Mouse (Mus musculus) forebrain, embryonic 14.5 days (tissue): ENCODE measurements around the gene Ntrk2. TPM values are rescaled to one million over a fixed set of nuclear protein-coding genes. Genes with fewer than 3 reads are reported as not detected.

Source experiments
- ATAC-seq: fragments of 200-750 bp; cut with Nextera tagmentation; 2 replicates; pipeline ENCODE4 v1.8.0; 2017; ENCODE audit warnings: mild to moderate bottlenecking, moderate library complexity
- DNase-seq: peaks from one replicate; pipeline ENCODE4 v3.0.0-alpha.2; 2015; ENCODE audit warnings: low spot score
- H3K27ac ChIP-seq: fragments of 300-500 bp; sonication (generic); 2 replicates; pipeline ENCODE4 v1.5.1; 2014; ENCODE audit warnings: low read depth, mild to moderate bottlenecking, control low read depth, low read length, moderate library complexity
- H3K27me3 ChIP-seq: fragments of 300-500 bp; sonication (generic); replicated peaks from 2 replicates; pipeline ENCODE4 v1.6.1; 2014; ENCODE audit warnings: low read length, control low read depth, mixed read lengths; ENCODE audit not compliant: control insufficient read depth, insufficient read depth
- H3K36me3 ChIP-seq: fragments of 300-500 bp; sonication (generic); 2 replicates; pipeline ENCODE4 v1.6.1; 2014; ENCODE audit warnings: low read length, control low read depth; ENCODE audit not compliant: control insufficient read depth, insufficient read depth
- H3K4me1 ChIP-seq: fragments of 300-500 bp; sonication (generic); 2 replicates; pipeline ENCODE4 v1.6.1; 2014; ENCODE audit warnings: antibody characterized with exemption, low read length, control low read depth; ENCODE audit not compliant: control insufficient read depth, insufficient read depth
- H3K4me2 ChIP-seq: fragments of 300-500 bp; sonication (generic); 2 replicates; pipeline ENCODE4 v1.6.1; 2014; ENCODE audit warnings: mild to moderate bottlenecking, control low read depth, low read length
- H3K4me3 ChIP-seq: fragments of 300-500 bp; sonication (generic); 2 replicates; pipeline ENCODE4 v1.5.1; 2014; ENCODE audit warnings: low read depth, low read length, control low read depth
- H3K9ac ChIP-seq: fragments of 300-500 bp; sonication (generic); 2 replicates; pipeline ENCODE4 v1.6.1; 2014; ENCODE audit warnings: mild to moderate bottlenecking, low read length, control low read depth, moderate library complexity
- H3K9me3 ChIP-seq: fragments of 300-500 bp; sonication (generic); replicated peaks from 2 replicates; pipeline ENCODE4 v1.6.1; 2016; ENCODE audit warnings: low read length, control low read depth, mixed read lengths; ENCODE audit not compliant: control insufficient read depth
- WGBS: fragments of 180-500 bp; shearing (Covaris S2); extraction: QIAGEN DNeasy Blood & Tissue Kit; methylation state at CpG from one replicate; pipeline ENCODE4 v1.1.7; 2014; 5-methylcytosine and 5-hydroxymethylcytosine counted together
- polyA plus RNA-seq: library from polyadenylated mRNA; unstranded; fragments of >200 nt; fragmentation: Nextera tagmentation; extraction: Ambion mirVana; gene quantifications from 2 replicates; pipeline ENCODE4 v1.2.1, GENCODE M21; 2014

The Ntrk2 gene
- 49.9 and 66.7 TPM in 2 replicates for polyA plus RNA-seq

GRCm38 (mm10) chr13:58806397-58806892 lies at the start of gene Ntrk2:
Gene Ntrk2 (plus strand): TSS chr13:58806569.
- DNase-seq (peak; percentile 97), ATAC-seq (peak; percentile 84)
- Histone ChIP-seq H3K36me3 (0 out of 2 replicates have a peak, but pooled peaks cover 4% of the 10 kb centered on the region), H3K9ac (peak within 1 kb of the TSS; percentile 93), H3K27me3 (0 out of 2 replicates have a peak, but pooled peaks cover 3% of the 10 kb centered on the region), H3K27ac (peak within 1 kb of the TSS; percentile 93), H3K4me1 (peaks cover 16% of the 10 kb centered on the region), H3K4me2 (peak within 1 kb of the TSS; percentile 92), H3K9me3 (no peaks in the 10 kb centered on the region; the same call in 1 of the 2 replicates), H3K4me3 (peak within 1 kb of the TSS; percentile 77)
- under 1% methylated on average over 47 of the region's 47 CpGs for WGBS

DNA sequence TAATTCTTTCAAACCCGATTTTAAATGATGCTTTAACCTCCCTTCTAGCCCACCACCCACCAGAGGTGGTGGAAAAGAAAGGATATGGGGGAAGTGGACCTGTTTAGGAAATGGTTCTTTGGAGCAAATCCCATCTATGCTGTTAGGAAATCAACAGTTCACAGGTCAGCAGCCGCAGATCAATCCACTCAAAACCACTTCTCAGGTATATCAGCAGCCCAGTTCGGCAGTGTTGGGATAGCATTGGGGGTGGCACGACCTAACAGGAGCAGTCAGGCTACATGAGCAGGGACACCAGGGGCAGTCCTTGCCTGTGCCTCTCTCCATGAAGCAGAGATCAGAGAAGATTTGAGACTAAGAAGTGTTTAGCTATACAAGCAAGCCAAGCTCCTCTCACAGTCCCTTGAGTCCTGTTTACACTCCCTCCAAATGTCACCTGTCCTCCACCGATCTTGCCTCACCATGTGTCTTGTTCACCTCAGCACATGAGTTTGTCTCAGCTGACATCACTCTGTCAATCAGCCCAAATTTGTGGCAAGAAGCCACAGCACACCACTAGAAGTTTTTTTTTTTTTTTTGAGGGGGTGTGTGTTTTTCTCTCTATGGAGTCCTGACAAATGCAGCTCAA lies 45.3 kb upstream of the Ntrk2 start:
- 91% methylated on average over 5 of the region's 5 CpGs for WGBS

DNA sequence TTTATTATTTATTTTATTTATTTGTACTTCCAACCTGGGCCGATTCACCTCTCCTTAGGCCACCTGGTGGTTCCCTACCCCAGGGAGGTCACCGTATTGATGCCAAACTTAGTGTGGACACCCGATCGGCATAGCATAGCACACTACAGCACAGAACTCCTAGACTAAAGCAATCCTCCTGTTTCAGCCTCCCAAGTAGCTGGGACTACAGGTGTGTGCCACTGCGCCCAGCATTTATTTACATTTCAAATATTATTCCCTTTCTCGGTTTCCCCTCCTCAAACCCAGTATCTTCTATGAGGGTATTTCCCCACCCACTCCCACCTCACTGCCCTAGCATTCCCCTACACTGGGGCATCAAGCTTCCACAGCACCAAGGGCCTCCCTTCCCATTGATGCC lies 38.1 kb upstream of the Ntrk2 start:
- no peak overlapping the region for H3K9ac ChIP-seq
- no peak overlapping the region for H3K4me3 ChIP-seq
- WGBS = 93% methylated on average over 6 of the region's 6 CpGs
- no peaks in the 10 kb centered on the region for H3K36me3 ChIP-seq
- no peaks in the 10 kb centered on the region for H3K27me3 ChIP-seq
- DNase-seq = no peak
- no peaks in the 10 kb centered on the region for H3K4me1 ChIP-seq
- H3K27ac ChIP-seq = no peak overlapping the region
- H3K4me2 ChIP-seq = no peak overlapping the region
- no peaks in the 10 kb centered on the region for H3K9me3 ChIP-seq
- ATAC-seq = no peak

More for the DNA sequence above, 45.3 kb upstream of the Ntrk2 start:
- ATAC-seq (no peak), DNase-seq (no peak)
- no peaks in the 10 kb centered on the region for H3K4me1 ChIP-seq
- H3K27ac ChIP-seq = no peak overlapping the region
- H3K4me3 ChIP-seq = no peak overlapping the region
- H3K9me3 ChIP-seq = no peaks in the 10 kb centered on the region
- H3K4me2 ChIP-seq = no peak overlapping the region
- no peaks in the 10 kb centered on the region for H3K27me3 ChIP-seq
- no peaks in the 10 kb centered on the region for H3K36me3 ChIP-seq
- H3K9ac ChIP-seq = no peak overlapping the region

DNA sequence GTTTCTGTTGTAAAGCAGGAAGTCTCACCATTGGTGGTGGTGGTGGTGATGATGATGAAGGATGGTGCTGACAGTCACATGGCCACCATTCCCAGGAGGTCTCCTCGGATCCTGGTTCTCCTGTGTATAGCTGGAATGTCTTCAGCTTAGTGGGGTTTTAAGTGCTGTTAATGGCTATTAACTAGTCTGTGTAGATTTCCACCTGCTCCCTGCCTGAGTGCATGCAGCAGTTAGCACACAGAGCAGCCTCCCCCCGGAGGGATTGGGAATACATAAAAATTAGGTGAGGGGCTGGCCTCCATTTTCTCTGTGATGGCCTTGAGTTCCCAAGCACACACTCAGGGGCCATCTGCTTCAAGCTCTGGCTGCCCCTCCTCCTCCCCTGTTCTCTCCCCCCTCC lies 36.9 kb upstream of the Ntrk2 start:
- Histone ChIP-seq H3K27me3 (no peaks in the 10 kb centered on the region), H3K27ac (no peak overlapping the region), H3K4me3 (no peak overlapping the region), H3K36me3 (no peaks in the 10 kb centered on the region), H3K9ac (no peak overlapping the region), H3K9me3 (no peaks in the 10 kb centered on the region), H3K4me2 (no peak overlapping the region), H3K4me1 (no peaks in the 10 kb centered on the region)
- DNase-seq (peak; percentile 4), ATAC-seq (no peak)
- WGBS = 79% methylated on average over 2 of the region's 2 CpGs

- no peak for DNase-seq
- no peaks in the 10 kb centered on the region for H3K36me3 ChIP-seq
- no peaks in the 10 kb centered on the region for H3K27me3 ChIP-seq
- H3K4me2 ChIP-seq = no peak overlapping the region
- H3K9ac ChIP-seq = no peak overlapping the region
- H3K4me1 ChIP-seq = no peaks in the 10 kb centered on the region
- no peaks in the 10 kb centered on the region for H3K9me3 ChIP-seq
- ATAC-seq = no peak
- WGBS = 94% methylated on average over 14 of the region's 14 CpGs
- no peak overlapping the region for H3K27ac ChIP-seq
- H3K4me3 ChIP-seq = no peak overlapping the region
Measured at GRCm38 (mm10) chr13:58779261-58779660, 27.1 kb upstream of the Ntrk2 start.

GRCm38 (mm10) chr13:58786476-58786875 lies 19.9 kb upstream of the Ntrk2 start:
- H3K27me3 ChIP-seq = no peaks in the 10 kb centered on the region
- 18% methylated on average over 3 of the region's 3 CpGs for WGBS
- no peaks in the 10 kb centered on the region for H3K36me3 ChIP-seq
- no peak for ATAC-seq
- no peaks in the 10 kb centered on the region for H3K9me3 ChIP-seq
- no peak overlapping the region for H3K4me2 ChIP-seq
- peak; percentile 18 for DNase-seq
- no peak overlapping the region for H3K27ac ChIP-seq
- no peak overlapping the region for H3K4me3 ChIP-seq
- no peaks in the 10 kb centered on the region for H3K4me1 ChIP-seq
- no peak overlapping the region for H3K9ac ChIP-seq

- DNase-seq = no peak
- H3K9ac ChIP-seq = no peak overlapping the region
Measured at GRCm38 (mm10) chr13:58790741-58791140, 15.6 kb upstream of the Ntrk2 start.

GRCm38 (mm10) chr13:58797386-58797785 lies 9.0 kb upstream of the Ntrk2 start:
- Histone ChIP-seq H3K27me3 (no peaks in the 10 kb centered on the region), H3K4me2 (no peak overlapping the region), H3K4me1 (no peaks in the 10 kb centered on the region), H3K27ac (no peak overlapping the region), H3K9ac (no peak overlapping the region), H3K36me3 (no peaks in the 10 kb centered on the region), H3K4me3 (no peak overlapping the region), H3K9me3 (no peaks in the 10 kb centered on the region)
- ATAC-seq (no peak), DNase-seq (no peak)
- 94% methylated on average over 7 of the region's 7 CpGs for WGBS

More at GRCm38 (mm10) chr13:58790741-58791140, 15.6 kb upstream of the Ntrk2 start:
- no peak overlapping the region for H3K4me2 ChIP-seq
- no peaks in the 10 kb centered on the region for H3K36me3 ChIP-seq
- H3K4me1 ChIP-seq = no peaks in the 10 kb centered on the region
- no peaks in the 10 kb centered on the region for H3K9me3 ChIP-seq
- no peak for ATAC-seq
- WGBS = 83% methylated on average over 7 of the region's 7 CpGs
- no peak overlapping the region for H3K27ac ChIP-seq
- H3K27me3 ChIP-seq = no peaks in the 10 kb centered on the region
- H3K4me3 ChIP-seq = no peak overlapping the region

GRCm38 (mm10) chr13:58801291-58801690 lies 5.1 kb upstream of the Ntrk2 start:
- DNase-seq (no peak), ATAC-seq (no peak)

More at GRCm38 (mm10) chr13:58801291-58801690, 5.1 kb upstream of the Ntrk2 start:
- Histone ChIP-seq H3K4me2 (no peak overlapping the region), H3K9me3 (no peaks in the 10 kb centered on the region; the same call in 1 of the 2 replicates), H3K27ac (no peak overlapping the region), H3K4me1 (no peaks in the 10 kb centered on the region), H3K9ac (no peak overlapping the region), H3K4me3 (no peak overlapping the region), H3K36me3 (no peaks in the 10 kb centered on the region), H3K27me3 (0 out of 2 replicates have a peak, but pooled peaks cover 3% of the 10 kb centered on the region)
- 86% methylated on average over 3 of the region's 3 CpGs for WGBS
